Mouse (Mus musculus): ENCODE data around the gene Smug1.

Gene Smug1

GRCm38 (mm10) chr15:103167042-103167615, at the start of gene Smug1:
Smug1 (minus strand) TSS chr15:103167092.
- no peak for DNase-seq (ENCODE audit: low read depth, low spot score)

DNA sequence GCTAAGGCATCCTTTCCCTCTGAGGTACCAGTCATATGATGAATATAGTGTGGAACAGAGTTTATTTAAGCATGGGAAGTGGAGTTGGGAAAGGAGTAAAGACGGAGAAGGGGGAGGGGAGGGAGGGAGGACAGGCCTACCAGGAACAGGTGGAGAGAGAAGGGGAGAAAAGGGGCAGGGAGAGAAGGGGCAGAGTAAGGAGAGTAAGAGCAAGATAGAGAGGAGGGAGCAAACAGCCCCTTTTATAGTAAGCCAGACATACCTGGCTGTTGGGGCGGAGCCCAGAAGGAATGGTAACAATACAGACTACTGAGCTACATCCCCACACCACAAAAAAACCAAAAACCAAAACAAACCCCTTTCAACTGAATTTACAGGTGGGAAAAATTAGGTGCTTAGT, 49.2 kb upstream of the Smug1 start:
- no peak for DNase-seq (ENCODE audit: low read depth, low spot score)

DNA sequence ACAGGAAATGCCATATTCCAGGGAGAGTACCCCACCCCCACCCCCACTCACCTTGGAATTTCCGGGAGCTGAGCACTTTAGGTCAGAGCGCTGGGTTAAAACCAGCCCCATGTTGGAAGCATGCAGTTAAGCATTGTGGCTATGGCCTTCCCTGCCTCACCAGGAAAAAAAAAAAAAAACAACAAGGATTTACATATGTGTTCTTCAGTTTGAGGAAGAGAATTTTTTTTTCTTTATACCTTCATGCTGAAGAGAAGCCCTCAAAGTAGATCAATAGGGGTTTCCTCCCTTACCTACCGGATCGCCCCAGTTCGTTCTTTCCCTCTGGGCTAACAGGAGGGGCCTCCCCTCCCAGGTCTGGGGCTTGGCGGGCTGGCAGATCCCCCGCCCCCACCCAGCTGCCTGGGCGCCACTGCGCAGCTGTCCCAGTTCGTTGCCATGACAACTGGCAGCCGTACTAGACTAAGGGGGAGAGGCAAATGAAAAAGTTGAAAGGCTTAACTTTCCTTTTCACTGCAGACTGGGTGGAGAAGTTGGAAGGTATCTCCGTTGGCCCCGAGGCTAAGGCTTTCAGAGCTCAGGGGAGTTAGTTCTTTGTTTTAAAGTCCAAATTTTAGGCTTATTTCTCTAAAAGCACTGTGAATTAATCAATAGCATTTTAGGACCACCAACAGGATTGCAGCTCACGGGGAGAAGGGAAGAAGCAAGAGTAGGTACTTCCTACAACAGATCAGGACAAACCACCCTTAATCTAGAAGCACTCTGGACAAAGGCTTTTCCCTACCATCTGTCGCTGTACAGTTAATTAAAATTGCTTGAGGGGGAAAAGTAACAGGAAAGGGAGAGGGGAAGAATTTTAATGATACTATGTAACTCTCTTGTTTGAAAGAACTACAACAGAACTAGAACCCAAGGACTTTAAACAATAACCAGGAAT, 48.3 kb upstream of the Smug1 start:
- DNase-seq (ENCODE audit: low read depth, low spot score), result peak; percentile 82

- DNase-seq (ENCODE audit: low read depth, low spot score), result no peak
Measured at GRCm38 (mm10) chr15:103214149-103214548, 47.3 kb upstream of the Smug1 start.

DNA sequence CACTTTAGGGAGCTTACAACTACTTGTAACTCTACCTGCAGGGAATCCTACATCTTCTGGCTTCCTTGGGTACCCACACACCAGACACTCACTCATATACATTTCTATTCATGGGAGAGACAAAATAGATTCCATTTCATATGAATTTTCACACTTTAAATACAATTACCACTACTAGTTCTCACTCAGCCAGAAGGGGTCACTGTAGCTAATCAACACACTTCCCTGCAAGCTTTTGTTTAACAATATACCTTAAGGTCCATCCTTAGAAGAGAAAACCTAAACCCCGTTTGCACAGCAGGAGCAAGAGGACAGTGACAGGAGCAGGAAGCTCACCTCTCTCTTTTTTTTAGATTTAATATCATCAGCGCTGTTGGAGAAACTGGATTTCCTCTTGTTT, 38.3 kb upstream of the Smug1 start:
- DNase-seq (ENCODE audit: low read depth, low spot score), result no peak

- DNase-seq (ENCODE audit: low read depth, low spot score), result no peak
Measured at GRCm38 (mm10) chr15:103202088-103202793, 35.3 kb upstream of the Smug1 start.

DNA sequence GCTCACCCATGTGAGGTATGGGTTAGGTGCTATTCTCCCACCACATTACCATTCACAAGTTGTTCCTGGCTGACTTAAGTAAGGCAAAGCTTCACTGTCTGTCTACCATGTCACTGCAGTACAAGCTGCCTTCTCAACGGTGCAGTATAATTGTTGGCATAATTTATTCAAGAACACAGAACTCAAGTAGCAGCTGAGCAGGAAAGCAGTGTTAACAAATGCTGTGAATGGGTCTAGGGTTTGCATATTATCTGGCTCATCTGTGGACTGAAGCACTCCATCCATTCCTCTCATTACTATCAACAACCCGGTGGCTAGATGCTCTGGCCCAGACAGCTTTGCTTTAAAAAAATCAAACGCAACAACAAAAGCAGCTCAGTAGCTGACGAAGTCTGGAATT, 30.9 kb upstream of the Smug1 start:
- DNase-seq (ENCODE audit: low read depth, low spot score), result no peak

DNA sequence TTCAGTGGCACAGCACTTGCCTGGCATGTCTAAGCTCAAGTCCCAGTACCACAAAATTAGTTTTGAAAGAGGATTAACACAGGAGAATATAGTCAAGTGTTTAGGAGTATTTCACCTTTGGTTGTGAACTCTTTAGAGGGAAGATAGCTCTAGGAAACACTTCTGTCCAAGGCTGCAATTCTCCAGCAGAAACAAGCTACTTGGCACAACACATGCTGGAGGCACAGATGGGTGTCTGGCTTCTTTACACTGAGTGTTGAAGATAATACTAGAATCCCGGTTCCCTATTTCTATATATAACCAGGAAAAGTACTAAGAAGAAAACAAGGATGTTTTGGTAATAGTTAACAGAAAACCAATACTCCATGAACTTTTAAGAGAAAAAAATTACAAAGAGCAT, 29.9 kb upstream of the Smug1 start:
- DNase-seq (ENCODE audit: low read depth, low spot score), result no peak

GRCm38 (mm10) chr15:103193606-103194005, 26.7 kb upstream of the Smug1 start:
- DNase-seq (ENCODE audit: low read depth, low spot score), result no peak

- no peak for DNase-seq (ENCODE audit: low read depth, low spot score)
Measured at GRCm38 (mm10) chr15:103190531-103191462, 23.9 kb upstream of the Smug1 start.

- no peak for DNase-seq (ENCODE audit: low read depth, low spot score)
Measured at GRCm38 (mm10) chr15:103190083-103190482, 23.2 kb upstream of the Smug1 start.

DNA sequence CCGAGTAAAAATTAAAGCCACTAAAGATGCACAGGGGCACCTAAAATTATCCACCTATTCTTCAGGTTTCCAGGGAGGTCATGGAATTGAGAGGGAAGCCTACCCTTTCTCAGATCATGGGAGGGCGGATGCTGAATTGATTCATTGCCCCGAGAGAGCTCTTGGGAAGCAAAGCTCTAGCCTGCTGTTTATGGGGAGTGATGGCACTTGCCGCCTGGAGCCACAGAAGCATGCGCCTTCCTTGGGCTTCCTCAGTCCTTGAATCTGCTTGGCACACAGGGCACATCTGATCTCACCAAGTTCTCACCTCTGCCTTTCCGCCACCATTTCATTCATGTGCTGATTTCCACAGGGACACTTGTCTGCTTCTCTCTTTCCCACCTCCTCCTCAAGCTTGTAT, 20.9 kb upstream of the Smug1 start:
- no peak for DNase-seq (ENCODE audit: low read depth, low spot score)

DNA sequence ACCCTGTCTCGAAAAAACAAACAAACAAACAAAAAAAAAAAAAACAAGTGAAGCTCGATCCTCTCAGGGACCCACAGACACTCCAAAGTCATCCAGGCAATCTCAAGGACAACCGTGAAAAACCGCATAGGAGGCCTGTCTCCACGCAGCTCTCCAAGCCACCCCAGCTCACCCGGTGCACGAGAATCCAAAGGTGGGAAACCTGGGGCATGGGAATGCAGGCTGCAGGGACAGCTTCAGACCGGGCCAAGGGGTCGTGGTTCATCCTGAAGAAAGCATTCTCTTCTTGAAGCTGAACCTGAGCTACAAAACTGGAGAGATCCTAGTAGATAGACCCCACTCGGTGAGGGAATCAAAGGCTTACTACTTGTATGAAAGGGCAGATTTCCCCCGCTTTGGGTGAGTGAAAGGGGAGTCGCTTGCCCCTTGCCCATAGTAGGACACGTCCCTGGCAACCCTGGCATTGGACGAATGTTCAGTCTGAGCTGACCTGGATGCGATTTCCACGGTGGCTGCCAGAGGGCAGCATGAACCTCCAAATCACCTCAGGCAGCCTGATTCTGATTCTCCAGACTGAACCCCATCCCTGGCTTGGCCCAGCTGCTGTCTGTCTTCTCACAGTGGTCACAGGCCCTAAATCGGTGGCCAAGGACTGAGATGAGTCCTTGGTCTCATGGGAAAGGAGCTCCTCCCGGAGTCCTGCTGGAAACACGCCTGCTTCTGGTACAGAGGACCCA, 18.7 kb upstream of the Smug1 start:
- no peak for DNase-seq (ENCODE audit: low read depth, low spot score)

DNA sequence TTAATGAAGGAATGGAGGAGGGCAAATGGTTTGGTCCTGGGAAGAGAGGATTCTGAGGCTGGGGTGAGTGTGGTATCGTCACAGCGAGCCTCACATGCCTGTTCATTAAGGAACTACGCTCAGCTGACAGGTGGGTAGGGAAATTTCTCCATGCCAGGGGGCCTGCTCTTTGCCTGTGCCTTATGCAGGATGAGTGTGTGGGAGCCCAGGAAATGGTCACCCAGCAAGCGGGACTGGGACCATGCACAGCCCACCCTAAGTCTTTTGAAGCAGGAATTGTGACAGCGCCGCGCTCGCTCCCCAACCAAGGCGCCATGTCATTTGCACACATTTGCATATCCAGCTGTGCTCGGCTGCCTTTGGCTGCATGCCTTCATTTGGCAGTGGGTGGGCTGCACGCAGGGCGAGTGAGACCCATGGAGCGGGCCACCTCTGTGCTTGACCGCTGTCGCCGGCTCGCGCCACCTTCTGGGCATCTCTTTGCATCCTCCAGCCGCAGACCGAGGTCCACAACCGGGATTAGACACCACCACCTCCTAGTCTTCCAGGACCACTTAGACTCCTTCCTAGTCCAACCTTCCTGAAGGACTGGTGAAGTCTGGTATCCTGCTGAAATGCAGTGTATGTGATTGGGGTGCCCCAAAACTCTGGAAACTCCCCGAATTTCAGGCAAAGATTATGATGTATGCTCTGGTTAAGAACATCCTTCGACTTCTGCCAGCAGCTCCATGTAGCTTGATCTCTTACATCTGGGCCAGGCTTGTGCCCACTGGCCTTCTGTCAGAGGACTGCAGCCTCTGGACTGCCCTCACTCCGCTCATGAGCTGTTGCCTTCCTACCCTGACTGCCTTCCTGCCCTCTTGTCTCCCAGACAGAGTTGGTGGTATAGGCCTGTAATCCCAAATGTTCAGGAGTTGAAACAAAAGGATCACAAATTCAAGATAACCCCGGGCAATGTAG, 17.0 kb upstream of the Smug1 start:
- DNase-seq (ENCODE audit: low read depth, low spot score), result no peak

DNA sequence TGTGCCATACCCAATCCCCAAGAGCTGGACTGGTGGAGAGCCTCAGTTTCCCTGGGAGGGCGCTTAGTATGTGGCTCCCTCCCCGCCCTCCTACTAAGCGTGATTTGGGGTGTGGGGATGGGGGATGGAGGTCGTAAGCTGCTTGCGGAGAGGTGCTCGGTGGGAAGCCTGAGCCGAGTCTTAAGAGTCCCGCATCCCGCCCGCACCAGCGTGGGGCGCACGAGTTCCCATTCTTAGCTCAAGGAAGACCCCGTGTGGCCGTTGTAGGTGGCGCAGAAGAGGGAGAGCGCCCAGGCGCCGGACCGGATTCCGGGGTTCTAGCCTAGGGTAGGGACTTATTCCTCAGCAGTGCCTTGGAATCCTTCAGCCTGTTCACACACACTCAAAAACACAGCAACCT, 16.2 kb upstream of the Smug1 start:
- no peak for DNase-seq (ENCODE audit: low read depth, low spot score)

DNA sequence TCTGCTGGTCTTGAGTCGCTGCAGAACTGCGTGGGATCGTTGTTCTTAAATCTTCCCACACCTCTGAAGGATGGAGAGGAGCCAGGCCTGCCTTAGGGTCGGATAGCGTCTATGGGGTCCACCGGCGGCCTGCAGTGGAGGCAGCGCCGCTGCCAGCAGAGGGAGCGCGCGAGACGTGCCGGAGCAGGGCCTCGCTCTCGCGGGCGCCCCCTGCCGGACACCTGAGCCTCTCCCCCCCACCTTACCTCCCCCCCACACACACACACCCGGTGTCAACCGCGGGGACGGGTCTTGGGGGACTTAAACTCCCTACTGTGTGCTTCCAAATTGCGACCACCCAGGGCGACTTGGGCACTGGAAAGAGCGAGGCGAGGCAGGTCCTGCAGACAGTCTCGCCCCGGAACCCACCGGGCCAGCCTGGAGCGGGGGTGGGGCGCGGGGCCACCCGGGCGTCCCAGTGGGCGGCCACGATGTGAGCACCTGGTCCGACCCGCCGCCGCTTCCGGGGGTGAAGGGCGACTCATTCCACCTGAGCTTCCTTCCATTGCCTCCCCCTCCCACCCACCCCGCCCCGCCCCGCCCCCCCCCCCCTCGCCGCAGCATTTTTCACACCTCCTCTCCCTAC, 15.4 kb upstream of the Smug1 start:
- DNase-seq (ENCODE audit: low read depth, low spot score), result no peak

DNA sequence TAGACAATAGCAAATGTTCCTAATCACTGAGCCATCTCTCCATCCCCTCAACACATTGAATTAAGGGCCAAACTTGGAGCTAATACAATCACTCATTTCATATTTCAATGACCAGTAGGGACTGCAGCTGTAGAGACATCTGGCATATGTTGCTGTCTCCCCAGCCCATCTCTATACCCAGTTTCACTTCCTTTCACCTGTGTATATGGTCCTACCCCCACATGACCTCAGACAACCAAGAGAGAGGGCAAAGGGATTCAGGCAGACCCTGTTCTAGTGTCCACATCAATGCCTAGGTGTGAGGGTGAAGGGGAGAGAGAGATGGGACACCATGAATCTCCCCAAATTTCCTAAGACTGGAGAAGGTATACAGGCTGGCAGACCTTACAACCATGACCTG, 13.5 kb upstream of the Smug1 start:
- DNase-seq (ENCODE audit: low read depth, low spot score), result no peak

GRCm38 (mm10) chr15:103178767-103179166, 11.9 kb upstream of the Smug1 start:
- DNase-seq (ENCODE audit: low read depth, low spot score), result no peak

GRCm38 (mm10) chr15:103178137-103178536, 11.2 kb upstream of the Smug1 start:
- DNase-seq (ENCODE audit: low read depth, low spot score), result no peak

Measured in brain, embryonic 18.5 days (tissue).